Mouse (Mus musculus) fat pad, adult 2 months (tissue): Measurements from ENCODE around the gene 4930402H24Rik.

Experiments used
- DNase-seq: peaks from one replicate; pipeline ENCODE4 v3.0.0-alpha.2; 2011; ENCODE audit warnings: low read depth, low spot score; ENCODE audit errors: extremely low read depth

Gene 4930402H24Rik

DNA sequence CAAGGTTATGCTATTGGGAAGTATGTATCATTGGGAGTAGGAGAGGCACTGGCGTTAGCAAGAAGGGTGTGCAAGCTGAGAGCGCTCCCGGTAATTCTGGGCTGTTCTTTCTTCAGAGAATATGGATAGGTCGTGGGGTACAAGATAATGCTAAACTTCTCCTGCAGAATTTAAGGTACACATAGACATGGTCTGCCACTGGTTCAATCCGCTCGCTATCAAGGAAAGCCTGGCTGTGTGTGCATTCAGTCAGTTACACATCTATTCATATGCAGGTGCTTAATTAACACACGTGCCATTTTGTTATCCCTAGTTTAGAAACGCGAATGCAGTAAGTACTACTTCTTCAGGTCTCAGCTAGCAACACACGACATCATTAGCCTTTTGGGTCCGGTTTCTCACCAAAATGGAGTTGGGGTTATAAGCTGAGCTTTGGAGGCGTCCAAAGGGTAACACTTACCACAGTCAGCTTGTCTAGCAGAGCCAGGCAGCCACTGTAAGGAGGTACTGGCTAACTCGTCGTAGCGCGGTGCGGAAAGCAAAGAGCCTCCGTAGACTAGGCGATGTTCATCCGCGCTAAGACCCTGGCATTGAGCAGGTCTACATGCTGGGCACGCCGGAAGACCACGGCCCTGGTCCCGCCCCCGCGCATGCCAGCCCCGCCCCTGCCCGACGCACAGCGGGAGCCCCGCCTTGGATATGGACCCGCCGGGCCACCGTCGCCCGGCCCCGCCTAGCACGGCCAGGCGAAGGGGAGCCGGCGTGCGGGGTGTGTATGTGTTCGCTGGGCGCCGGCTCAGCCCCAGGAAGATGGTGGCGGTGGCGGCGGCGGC lies at the start of gene 4930402H24Rik, which contains the start of gene Atrn:
Gene 4930402H24Rik (minus strand): TSS at position 656 of the 833 bp plus-strand sequence.
Gene Atrn (plus strand): TSS at position 745 of the 833 bp plus-strand sequence.
- DNase-seq, result no peak

DNA sequence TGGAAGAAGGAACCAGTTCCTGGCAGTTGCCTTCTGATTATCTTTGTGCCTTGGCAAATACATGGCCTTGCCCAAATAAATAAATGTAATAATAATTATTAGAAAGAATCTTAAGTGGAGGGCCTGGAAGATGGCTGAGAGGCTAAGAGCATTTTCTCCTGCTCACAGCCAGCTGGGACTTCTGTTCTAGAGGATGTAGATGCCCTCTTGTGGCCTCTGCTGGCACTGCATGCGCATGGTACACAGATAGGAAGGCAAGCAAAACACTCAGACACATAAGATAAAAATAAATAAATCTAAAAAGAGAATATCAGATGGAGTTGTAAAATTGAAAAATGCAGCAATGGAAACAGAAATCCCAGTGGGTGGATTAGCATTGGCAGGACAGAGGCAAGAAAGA lies 44.3 kb upstream of the 4930402H24Rik start:
- no peak for DNase-seq

DNA sequence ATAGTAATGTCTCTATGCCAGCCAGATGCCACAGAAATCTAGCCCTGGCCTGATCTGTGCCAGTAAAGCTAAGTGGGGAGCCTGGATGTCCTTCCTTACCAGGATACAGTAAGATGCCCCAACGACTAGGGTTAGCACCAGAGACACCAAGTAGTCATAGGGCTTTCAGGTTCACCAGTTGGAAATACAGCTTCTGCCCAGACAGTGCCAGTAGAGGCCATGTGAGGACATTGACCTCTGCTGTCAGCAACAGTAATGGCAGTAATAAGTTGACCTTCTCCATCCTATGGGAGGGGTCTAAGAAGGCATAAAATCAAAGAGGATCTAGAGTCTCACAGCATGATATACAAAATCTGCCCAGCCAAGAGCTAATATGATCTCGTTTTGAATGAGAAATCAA lies 43.6 kb upstream of the 4930402H24Rik start:
- no peak for DNase-seq

DNA sequence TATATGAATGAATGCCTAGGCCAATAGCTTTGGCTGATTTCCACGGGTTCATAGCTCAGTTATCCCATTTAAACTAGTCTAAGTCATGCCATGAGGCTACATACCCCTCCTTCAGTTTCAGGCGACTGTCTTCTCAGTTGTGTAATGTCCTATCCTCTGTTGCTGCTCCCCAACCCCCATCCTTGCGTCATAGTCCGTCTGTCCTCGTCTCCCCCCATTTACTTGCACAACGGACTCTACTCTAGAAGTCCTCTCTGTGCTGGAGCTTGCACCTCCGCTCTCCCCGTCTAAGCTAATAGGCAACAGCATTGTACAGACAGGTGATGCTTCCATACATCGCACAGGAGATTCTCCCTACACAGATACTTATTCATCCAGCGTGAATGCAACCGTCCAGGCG lies 26.7 kb upstream of the 4930402H24Rik start:
- peak; percentile 33 for DNase-seq

DNA sequence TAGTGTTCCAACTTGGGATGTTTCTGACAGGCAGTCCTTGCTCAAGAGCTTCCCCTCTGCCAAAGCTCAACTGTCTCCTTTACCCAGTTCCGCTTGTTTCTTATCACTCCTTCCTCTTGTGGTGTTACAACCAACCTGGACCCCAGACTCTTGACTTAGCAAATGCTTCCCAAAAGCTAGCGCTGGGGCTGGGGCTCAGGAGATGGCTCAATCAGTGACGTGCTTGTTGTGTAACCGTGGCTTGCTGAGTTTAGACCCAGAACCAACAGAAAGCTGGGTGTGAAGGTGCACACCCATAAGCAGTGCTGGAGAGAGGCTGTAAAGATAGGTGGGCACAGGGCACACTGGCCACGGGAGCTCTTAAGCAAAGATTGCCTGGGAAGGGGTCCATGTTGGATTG lies 23.8 kb upstream of the 4930402H24Rik start:
- no peak for DNase-seq

DNA sequence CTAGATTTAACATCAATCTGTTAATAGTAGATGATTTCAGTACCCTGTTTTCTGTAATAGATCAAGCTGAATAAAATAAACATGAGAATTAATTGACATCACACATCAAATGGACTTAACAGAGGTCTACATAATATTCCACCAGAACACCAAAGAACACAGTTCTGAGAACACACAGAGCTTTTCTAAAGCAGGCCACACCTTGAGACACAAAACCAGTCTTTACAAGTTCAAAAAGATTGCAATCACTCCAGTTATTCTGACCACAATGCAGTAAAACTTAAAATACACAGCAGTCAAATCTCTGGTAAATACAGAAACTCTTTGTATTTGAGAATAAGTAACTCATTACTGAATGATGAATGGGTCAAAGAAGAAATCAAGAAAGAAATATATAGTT lies 22.3 kb upstream of the 4930402H24Rik start:
- no peak for DNase-seq

DNA sequence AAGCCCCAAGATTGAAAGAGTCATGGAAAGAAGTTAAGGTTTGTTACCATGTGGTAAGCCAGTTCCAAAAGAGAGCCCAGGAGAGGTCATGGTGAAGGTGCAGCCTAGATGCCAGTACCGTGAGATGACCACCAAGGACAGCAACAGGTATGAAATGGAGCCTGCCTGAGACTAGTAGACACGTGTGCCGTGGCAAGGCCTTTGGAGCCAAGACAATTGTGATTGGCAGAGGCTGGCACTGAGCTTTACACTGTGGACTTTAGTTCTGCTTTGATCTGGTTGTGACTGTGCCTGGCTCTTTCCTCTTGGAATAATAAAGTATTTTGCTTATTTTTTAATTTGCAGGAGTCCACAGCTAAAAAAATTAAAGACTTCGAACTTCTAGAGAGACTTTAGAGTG lies 21.8 kb upstream of the 4930402H24Rik start:
- DNase-seq, result no peak

DNA sequence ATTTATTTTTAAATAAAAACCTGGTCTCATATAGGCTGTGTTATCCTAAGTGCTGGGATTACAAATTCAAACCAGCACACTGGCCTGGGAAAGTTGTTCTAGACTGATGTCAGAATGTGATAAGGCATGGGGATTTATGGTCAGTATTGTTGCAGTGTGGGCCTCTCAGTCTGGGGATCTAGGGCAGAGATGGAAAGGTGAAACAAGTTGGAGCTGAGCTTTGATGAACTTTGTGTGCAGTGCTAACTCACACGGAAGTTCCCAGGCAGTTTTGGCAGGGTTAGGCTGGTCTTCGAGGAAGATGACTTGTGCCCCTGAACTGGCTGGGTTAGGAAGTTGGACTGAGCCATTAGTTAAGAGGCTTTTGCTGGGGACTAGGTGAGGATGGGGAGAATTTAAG lies 18.7 kb upstream of the 4930402H24Rik start:
- DNase-seq, result no peak

DNA sequence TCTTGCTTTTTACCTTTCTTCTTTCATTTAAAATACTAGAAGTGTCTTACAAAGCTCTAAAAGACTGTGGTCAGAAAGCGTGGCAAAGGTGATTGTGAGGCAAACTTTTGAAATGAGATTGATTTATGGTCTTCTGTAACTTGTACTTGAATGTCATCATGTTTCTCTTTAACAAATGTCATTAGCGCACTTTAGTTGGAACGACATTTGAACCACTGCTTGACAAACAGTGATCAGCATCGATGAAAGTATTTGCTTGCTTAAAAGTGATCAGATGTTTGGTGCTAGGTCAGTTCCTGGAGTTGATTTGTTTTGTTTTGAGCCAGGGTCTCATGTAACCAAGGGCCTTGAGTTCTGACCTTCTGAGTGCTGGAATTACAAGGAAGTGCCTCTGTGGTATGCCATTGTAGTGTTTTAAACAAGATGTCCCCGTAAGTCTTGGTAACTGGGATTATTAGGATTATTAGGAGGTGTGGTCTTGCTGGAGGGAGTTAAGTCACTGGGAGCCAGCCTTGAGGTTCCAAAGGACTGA lies 12.9 kb upstream of the 4930402H24Rik start:
- DNase-seq, result no peak

DNA sequence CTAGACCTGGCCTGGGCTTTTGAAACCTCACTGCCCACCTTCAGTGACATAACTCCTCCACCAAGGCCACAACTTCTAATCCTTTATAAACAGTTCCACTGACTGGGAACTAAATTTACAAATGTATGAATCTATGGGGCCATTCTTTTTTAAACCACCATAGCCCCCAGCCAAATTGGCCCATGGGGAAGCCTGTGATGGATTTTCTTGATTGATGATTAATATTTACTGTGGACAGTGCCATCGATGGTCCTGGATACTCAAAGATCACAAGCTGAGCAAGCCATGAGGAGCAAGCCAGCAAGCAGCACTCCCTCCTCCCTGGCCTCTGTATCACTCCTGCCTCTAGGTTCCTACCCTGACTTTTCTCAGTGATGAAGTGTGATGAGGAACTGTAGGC lies 11.5 kb upstream of the 4930402H24Rik start:
- no peak for DNase-seq

DNA sequence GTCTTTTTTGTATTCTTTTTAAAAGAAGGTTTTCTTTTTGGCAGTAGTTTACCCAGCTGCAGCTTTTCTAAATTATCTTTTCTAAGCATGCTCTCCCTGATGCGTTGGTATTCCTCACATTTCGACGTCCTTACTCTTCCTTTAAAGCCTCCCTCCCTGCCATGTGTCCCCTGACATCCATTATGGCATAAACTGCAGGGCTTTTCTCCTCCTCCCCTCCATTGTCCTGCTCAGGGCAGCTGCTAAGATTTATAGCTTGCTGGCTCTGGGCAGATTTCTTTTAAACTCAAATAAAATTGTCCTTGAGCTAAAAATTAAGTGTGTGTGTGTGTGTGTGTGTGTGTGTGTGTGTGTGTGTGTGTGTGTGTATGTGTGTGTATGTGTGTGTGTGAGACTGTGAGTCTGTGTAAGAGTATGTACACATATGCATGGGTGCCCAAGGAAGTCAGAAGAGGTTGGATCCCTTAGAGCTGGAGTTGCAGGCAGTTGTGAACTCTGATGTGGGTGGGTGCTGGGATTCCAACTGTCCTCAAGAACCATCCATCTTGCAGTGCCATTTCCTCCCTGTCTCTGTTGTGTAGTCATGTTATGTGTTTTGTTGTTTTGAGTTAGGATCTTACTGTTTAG lies 10.4 kb upstream of the 4930402H24Rik start:
- DNase-seq, result no peak

DNA sequence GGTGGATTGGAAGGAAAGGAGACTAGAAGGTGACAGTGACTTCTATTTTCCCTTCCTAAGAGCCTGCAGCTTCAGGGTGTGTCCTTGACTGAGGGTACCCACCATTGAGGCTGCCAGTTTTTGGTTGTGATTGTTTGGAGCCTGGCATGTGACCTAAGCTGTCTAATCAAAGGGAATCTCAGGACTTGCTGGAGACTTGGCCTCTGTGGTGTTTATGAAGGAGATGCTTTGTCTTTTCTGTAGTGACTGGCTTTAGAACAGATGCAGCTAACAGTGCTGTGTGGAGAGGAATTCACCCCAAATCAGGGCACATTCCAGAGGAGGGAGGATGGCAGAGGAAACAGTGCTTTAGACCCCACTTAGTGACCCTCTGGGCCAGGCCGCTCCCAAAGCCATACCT lies 8.7 kb upstream of the 4930402H24Rik start:
- DNase-seq, result no peak

DNA sequence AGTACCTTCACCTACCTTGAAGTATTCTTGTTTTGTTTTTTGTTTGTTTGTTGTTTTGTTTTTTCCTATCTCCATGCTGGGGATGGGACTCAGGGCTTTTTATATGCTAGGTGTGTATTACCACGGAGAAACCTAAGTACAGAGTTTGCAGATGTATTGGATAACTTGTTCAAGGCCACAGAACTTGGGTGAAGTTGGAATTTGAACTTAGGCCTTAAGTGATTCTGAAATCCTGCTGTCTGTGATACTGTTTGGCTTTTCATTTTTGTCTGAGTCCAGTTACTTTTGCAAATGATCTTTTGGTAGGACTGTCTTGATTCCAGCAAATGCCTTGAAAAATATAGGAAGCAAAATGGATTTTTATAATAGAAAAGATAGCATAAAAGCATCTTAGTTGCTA lies 5.5 kb upstream of the 4930402H24Rik start:
- no peak for DNase-seq

DNA sequence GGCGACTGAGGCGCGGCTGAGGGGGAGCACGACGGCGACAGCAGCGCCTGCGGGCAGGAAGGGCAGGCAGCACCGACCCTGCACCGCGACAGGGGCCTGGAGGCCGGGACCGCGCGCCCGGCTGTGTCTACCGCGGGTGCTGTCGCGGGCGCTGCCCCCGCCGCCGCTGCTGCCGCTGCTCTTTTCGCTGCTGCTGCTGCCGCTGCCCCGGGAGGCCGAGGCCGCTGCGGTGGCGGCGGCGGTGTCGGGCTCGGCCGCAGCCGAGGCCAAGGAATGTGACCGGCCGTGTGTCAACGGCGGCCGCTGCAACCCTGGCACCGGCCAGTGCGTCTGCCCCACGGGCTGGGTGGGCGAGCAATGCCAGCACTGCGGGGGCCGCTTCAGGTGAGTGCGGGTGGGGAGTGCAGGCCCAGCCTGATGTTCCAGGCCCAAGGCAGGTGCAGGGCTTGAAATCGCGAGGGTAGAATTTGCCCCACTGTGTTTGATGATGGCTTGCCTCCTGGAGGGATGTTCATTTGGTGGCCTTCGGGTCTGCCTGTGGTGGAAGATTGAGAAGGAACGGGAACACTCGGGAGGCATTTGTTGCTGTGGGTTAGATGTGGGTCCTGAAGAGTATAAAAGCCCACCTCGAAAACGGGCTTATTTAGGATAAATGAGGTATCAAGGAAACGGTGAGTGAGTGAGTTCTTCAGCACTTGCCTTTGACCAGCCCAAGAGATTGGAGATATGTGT lies 544 bp upstream of the 4930402H24Rik start:
- DNase-seq, result no peak

DNA sequence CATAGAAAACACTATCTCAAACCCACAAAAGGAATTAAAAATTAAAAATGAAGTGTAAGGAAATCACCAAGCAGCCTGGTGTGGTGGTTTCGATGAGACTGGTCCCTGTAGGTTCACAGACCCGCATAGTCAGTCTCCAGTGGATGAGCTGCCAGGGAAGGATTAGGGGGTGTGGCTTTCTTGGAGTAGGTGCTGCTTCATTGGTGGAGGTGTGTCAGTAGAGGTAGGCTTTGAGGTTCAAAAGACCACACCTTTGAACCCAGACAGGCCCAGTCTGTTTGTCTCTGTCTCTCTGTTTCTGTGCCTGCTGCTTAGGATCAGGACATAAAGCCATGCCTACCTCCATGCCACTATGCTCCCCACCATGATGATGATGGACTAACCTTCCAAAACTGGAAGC lies 7.4 kb downstream of the 4930402H24Rik start:
- no peak for DNase-seq

DNA sequence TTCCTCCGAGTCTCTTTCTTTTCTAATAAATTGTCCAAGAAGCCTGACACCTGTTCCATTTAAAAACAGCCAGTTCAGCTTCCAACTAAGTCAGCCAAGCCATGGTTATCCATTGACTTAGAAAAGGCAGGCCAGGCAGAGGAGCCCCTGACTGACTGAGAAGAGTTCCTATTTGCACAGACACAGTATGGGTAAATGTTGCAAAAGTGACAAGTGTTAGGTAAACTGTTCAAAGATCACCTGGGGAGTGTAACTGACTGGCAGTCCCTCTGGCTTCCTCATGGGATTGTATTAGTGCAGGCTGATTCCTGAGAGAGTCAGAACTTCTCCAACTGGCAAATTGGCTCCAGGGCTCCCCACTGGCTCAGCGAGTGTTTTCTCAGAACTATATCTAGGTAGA lies 8.3 kb downstream of the 4930402H24Rik start:
- DNase-seq, result no peak

DNA sequence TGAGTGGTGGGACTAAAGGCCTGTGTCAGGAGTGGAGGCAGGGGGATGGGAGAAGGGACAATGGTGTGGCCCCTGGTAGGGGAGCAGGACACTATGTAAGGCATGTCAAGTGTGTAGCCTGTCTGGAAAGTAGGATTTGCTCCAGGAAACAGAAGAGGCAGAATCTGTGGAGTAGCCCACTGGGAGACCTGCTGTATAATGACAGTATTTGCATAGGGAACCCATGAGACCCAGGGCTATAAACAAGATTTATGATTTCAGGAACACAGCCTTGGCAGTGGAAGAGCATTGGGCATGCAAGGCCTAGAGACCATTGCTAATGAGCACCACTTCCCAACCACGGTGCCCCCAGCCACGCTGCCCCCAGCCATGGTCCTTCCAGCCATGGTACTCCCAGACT lies 9.3 kb downstream of the 4930402H24Rik start:
- no peak for DNase-seq

DNA sequence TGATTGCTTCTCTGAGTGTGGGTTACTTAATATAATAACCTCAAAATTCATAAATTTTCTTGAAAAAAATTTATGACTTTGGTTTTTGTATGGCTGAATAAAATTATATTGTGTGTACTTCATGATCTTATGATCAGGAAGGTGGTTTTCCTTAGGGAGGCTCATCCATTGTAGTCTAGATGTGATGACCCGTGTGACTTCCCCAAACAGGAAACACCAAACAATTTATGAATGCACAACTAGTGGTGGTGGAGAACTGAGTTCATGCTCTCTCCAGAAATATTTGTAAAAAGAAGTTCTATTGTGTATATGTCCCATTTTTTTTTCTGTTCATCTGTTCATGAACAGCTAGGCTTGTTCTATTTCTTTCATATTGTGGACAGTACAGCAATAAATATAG lies 18.8 kb downstream of the 4930402H24Rik start:
- DNase-seq, result no peak

DNA sequence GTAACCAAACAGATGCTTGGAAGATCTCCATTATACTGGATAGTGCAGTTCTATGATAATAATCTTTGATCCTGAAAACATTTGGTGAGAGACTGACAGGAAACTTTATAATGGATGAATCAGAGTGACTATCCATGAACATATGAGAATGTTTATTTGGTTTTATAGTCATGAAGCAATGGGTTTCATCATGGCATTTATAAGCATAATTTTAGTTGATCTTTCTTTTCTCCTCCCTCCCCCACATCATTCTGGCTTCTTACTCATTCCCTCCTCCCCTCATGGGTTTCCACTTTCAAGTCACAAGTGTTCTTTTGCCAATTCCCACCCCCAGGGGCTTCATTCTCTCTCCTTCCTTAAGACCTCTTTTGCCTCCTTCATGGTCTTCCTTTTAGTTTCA lies 19.2 kb downstream of the 4930402H24Rik start:
- no peak for DNase-seq

DNA sequence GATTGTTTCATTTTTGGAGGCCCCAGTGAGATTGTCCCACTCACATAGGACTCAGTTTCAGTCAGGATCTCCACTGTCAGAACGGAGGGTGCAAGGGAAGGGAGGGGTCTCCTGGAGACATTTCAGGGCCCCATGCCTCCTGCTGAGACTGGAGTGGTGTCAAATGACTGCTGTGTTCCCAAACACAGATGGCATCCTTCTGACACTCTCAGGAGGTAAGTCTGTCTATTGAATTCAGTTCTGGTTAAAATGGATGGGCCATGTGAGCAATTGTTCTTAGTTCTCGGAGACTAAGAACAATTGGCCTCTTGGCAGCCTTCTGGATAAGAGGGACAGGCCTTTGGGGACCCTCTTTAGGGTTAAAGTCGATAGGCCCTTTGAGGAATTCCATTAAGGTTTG lies 28.8 kb downstream of the 4930402H24Rik start:
- no peak for DNase-seq

DNA sequence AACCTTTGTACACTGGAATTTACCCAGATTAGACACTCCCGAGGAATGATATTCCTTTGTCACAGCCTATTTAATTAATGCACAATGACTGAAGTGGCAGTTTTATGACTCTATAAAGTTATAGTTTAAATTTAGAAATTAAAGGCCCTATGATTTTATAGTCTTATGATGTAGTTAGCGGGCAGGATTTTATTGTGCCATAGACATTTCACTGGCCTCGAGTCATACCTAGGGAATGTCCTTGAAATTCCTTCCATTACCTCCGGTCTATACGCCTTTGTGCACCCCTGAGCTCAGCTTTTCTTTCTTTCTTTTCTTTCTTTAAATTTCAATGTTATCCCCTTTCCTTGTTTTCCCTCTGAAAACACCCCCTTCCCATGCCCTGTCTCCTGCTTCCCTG lies 35.3 kb downstream of the 4930402H24Rik start:
- DNase-seq, result no peak

DNA sequence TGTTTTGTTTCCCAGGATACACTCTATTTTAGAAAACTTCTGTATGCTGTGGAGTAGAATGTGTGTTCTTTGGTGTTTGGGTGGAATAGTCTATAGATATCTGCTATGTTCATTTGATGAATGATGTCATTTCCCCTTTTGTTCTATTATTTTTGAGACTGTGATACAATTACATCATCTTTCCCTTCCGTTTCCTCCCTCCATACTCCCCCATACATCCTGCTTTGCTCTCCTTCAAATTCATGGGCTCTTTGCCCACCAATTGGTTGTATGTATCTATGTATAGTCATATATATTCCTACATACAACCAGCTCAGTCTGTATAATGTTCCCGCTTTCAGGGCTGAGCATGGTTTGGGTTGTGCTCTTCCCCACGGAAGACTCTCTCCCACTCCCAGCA lies 44.1 kb downstream of the 4930402H24Rik start:
- no peak for DNase-seq
